Mouse (Mus musculus) ES-E14 (cell line): ENCODE measurements around the gene Ccl25. TPM values are rescaled to one million over a fixed set of nuclear protein-coding genes. Genes with fewer than 3 reads are reported as not detected.
A peak's percentile ranks its signal among the peaks of the same experiment; 100 is the strongest.

Experiments used
- DNase-seq: peaks from one replicate; pipeline ENCODE4 v3.0.0-alpha.2; 2013; ENCODE audit warnings: low read depth, low spot score
- H3K27ac ChIP-seq: 2 replicates; pipeline ENCODE4 v1.5.1; 2012; ENCODE audit warnings: low read depth, mild to moderate bottlenecking, low read length, moderate library complexity, mixed read lengths; ENCODE audit not compliant: poor library complexity, insufficient read depth, severe bottlenecking
- H3K36me3 ChIP-seq: 2 replicates; pipeline ENCODE4 v1.6.1; 2012; ENCODE audit warnings: mild to moderate bottlenecking, low read length, moderate library complexity, mixed read lengths; ENCODE audit not compliant: control insufficient read depth, poor library complexity, insufficient read depth, severe bottlenecking
- H3K4me1 ChIP-seq, 2 experiments: fragments of 150-350 bp in 1 of 2; sonication (generic) in 1 of 2; 2 replicates each; pipeline ENCODE4 v1.6.1; 2012; ENCODE audit warnings: low read length in 2 of 2, mild to moderate bottlenecking in 1 of 2, mixed read lengths in 1 of 2; ENCODE audit not compliant: control insufficient read depth in 2 of 2, insufficient read depth in 2 of 2, poor library complexity in 1 of 2
- H3K4me3 ChIP-seq, 2 experiments: fragments of 150-350 bp in 1 of 2; sonication (generic) in 1 of 2; 2 replicates each; pipeline ENCODE4 v1.5.1; 2012; ENCODE audit warnings: low read length in 2 of 2, low read depth in 1 of 2, mild to moderate bottlenecking in 1 of 2, mixed read lengths in 1 of 2; ENCODE audit not compliant: insufficient read depth in 1 of 2, poor library complexity in 1 of 2, severe bottlenecking in 1 of 2
- H3K9ac ChIP-seq: 2 replicates; pipeline ENCODE4 v1.6.1; 2012; ENCODE audit warnings: low read depth, mild to moderate bottlenecking, low read length, mixed read lengths; ENCODE audit not compliant: poor library complexity, insufficient read depth, severe bottlenecking
- H3K9me3 ChIP-seq: fragments of 150-350 bp; sonication (generic); 2 replicates; pipeline ENCODE4 v1.6.1; 2012; ENCODE audit warnings: low read depth, mild to moderate bottlenecking, low read length; ENCODE audit not compliant: control insufficient read depth, insufficient read depth
- CHD2 ChIP-seq: IDR thresholded peaks from 2 replicates; pipeline ENCODE4 v1.6.1; 2014; ENCODE audit warnings: mild to moderate bottlenecking, low read depth, low read length, inconsistent platforms
- HCFC1 ChIP-seq: IDR thresholded peaks from 2 replicates; pipeline ENCODE4 v1.6.1; 2012; ENCODE audit warnings: low read length, inconsistent platforms, borderline replicate concordance; ENCODE audit not compliant: insufficient read depth
- MAFK ChIP-seq: IDR thresholded peaks from 2 replicates; pipeline ENCODE4 v1.6.1; 2014; ENCODE audit warnings: mild to moderate bottlenecking, low read depth, low read length, inconsistent platforms; ENCODE audit not compliant: insufficient read depth
- ZC3H11A ChIP-seq: IDR thresholded peaks from 2 replicates; pipeline ENCODE4 v1.6.1; 2012; ENCODE audit warnings: low read depth, mild to moderate bottlenecking, inconsistent platforms, low read length, borderline replicate concordance
- ZNF384 ChIP-seq: IDR thresholded peaks from 2 replicates; pipeline ENCODE4 v1.6.1; 2012; ENCODE audit warnings: low read depth, low read length, inconsistent platforms
- in situ Hi-C, 2 experiments: fragments of 600-800 bp; cut with MboI; formaldehyde crosslinking; loops; one replicate each; pipeline ENCODE4 v1.15.1; 2025; ENCODE audit warnings: low sequenced_read_pairs in 2 of 2, inconsistent platforms in 1 of 2; ENCODE audit not compliant: unreplicated experiment in 2 of 2
- total RNA-seq: library from RNA; depleted of rRNA; stranded (reverse); fragments of 300-350 nt; gene quantifications from 2 replicates; pipeline ENCODE4 v1.2.3, GENCODE M21; 2012

Ccl25 gene
- total RNA-seq, 1 experiment = 17.6 TPM

GRCm38 (mm10) chr8:4324525-4324924 lies 485 bp upstream of the Ccl25 start:
- DNase-seq = no peak
- no peaks in the 10 kb centered on the region for H3K9me3 ChIP-seq
- in situ Hi-C loops = no loop called here
- H3K4me3 ChIP-seq = peak overlapping the region; percentile 90 to 97
- H3K4me1 ChIP-seq = 0 out of 4 replicates have a peak, but pooled peaks cover 2 to 3% of the 10 kb centered on the region in 2 experiments
- TF ChIP-seq CHD2 = peak; percentile 40; the same call in 1 of the 2 replicates
- no peak for TF ChIP-seq MAFK
- H3K27ac ChIP-seq = peak overlapping the region; percentile 16
- peaks cover 16% of the 10 kb centered on the region for H3K36me3 ChIP-seq
- H3K9ac ChIP-seq = peak overlapping the region; percentile 91

- TF ChIP-seq ZNF384 (no peak), HCFC1 (no peak), MAFK (no peak), ZC3H11A (no peak), CHD2 (no peak)
- no peak for DNase-seq
- peaks cover 12% of the 10 kb centered on the region for H3K36me3 ChIP-seq
- peak overlapping the region; percentile 88 for H3K9ac ChIP-seq
- 0 out of 4 replicates have a peak, but pooled peaks cover 0 to 3% of the 10 kb centered on the region in 2 experiments for H3K4me1 ChIP-seq
- no peaks in the 10 kb centered on the region for H3K9me3 ChIP-seq
- H3K4me3 ChIP-seq = peak overlapping the region; percentile 90 to 99
- no peak overlapping the region for H3K27ac ChIP-seq
- in situ Hi-C loops = no loop called here
Observed at GRCm38 (mm10) chr8:4325751-4326036, 684 bp downstream of the Ccl25 start.

- DNase-seq = no peak
- H3K4me3 ChIP-seq = no peak overlapping the region
- no peak overlapping the region for H3K9ac ChIP-seq
- in situ Hi-C loops = no loop called here
- no peaks in the 10 kb centered on the region for H3K9me3 ChIP-seq
- H3K4me1 ChIP-seq = 0 out of 4 replicates have a peak, but pooled peaks cover 0 to 3% of the 10 kb centered on the region in 2 experiments
- peaks cover 7% of the 10 kb centered on the region for H3K36me3 ChIP-seq
- no peak for TF ChIP-seq HCFC1
- TF ChIP-seq MAFK = no peak
- no peak for TF ChIP-seq CHD2
- TF ChIP-seq ZNF384 = no peak
- TF ChIP-seq ZC3H11A = no peak
- H3K27ac ChIP-seq = no peak overlapping the region
Observed at GRCm38 (mm10) chr8:4329000-4329399, 4.0 kb downstream of the Ccl25 start.

GRCm38 (mm10) chr8:4333966-4334365 lies 9.0 kb downstream of the Ccl25 start:
- Histone ChIP-seq H3K9ac (no peak overlapping the region), H3K4me3 (no peak overlapping the region), H3K4me1 (no peaks in the 10 kb centered on the region), H3K36me3 (peaks cover 11% of the 10 kb centered on the region), H3K9me3 (no peaks in the 10 kb centered on the region), H3K27ac (no peak overlapping the region)
- in situ Hi-C loops = no loop called here
- TF ChIP-seq CHD2 = no peak
- TF ChIP-seq HCFC1 = no peak
- TF ChIP-seq MAFK = no peak
- TF ChIP-seq ZNF384 = no peak
- no peak for TF ChIP-seq ZC3H11A
- no peak for DNase-seq

GRCm38 (mm10) chr8:4335678-4336077 lies 10.7 kb downstream of the Ccl25 start:
- no peak overlapping the region for H3K9ac ChIP-seq
- no peak overlapping the region for H3K27ac ChIP-seq
- no peak for DNase-seq
- H3K4me3 ChIP-seq = no peak overlapping the region
- no peaks in the 10 kb centered on the region for H3K4me1 ChIP-seq
- H3K36me3 ChIP-seq = peaks cover 11% of the 10 kb centered on the region
- in situ Hi-C loops = no loop called here
- TF ChIP-seq HCFC1 = no peak
- H3K9me3 ChIP-seq = no peaks in the 10 kb centered on the region
